Comparison of ENCODE assay signal across 9 mouse cellular contexts in the genomic region with DNA sequence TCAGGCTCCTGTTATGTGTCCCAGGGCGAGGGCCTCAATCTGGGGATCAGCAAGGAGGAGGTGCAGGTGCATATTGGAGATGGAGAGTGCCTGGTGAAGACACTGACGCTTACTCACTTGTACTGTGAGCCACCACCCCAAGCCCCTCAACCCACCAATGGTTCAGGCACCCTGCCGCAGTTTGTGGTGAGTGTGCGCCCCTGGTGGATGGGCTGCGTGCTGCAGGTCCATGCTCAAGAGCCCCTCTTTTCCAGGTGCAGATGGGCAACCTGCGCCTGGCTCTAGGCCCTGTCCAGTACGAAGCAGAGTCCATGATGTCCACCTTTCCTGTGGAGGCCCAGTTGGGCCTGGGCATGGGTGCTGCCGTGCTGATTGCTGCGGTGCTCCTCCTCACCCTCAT. TPM values are rescaled to one million over a fixed set of nuclear protein-coding genes. Genes with fewer than 3 reads are reported as not detected.
A peak's percentile ranks its signal among the peaks of the same experiment; 100 is the strongest.
DNase-seq lines count a peak whose midpoint lies in the region; ATAC-seq and TF ChIP-seq lines count a peak whose summit lies in the region.
"Had no signal": no experiment of that assay in that cellular context is flagged by ENCODE, and none has a peak within 500 bp of the region (broad histone marks: within the 10 kb centered on the region; RNA-seq: fewer than 3 reads in every experiment).

No protein-coding gene starts in this region.

- peak; percentile 34 for DNase-seq in adrenal gland, postnatal 14 days
- no peak for DNase-seq in adrenal gland, adult 2 months
- DNase-seq in layer of hippocampus, adult 2 months (ENCODE audit: low spot score in 2 of 2) = no peak
- no peak for DNase-seq in layer of hippocampus, adult 11-12 months (ENCODE audit: low spot score)
- no peak for DNase-seq in brain, embryonic 14.5 days (ENCODE audit: low read depth)
- peak; percentile 33 for DNase-seq in retina, embryonic 14.5 days (ENCODE audit: low spot score)

- peak; percentile 73 for TF ChIP-seq CTCF in layer of hippocampus, adult 2 months (conservative IDR thresholded peaks at IDR 0.05)
- peak; percentile 47; the same call in 1 of the 2 replicates for TF ChIP-seq CTCF in brain, embryonic 14.5 days (IDR thresholded peaks at IDR 0.05; ENCODE audit: borderline replicate concordance, extremely low read depth, insufficient read depth, insufficient read length)

- no peak overlapping the region for H3K27ac ChIP-seq in layer of hippocampus, adult 2 months
- H3K27ac ChIP-seq: midbrain, embryonic 15.5 days had no signal

- no peak for ATAC-seq in cerebellum, adult (ENCODE audit: insufficient number of reproducible peaks, low FRiP score, low TSS enrichment)
- ATAC-seq in erythroblast, adult 5-6 weeks (replicated peaks; ENCODE audit: low FRiP score, poor library complexity, severe bottlenecking) = no peak
- ATAC-seq: midbrain, embryonic 15.5 days had no signal

- H3K4me3 ChIP-seq in layer of hippocampus, adult 2 months = no peak overlapping the region
- H3K4me3 ChIP-seq: midbrain, embryonic 15.5 days had no signal

- no peak for TF ChIP-seq POLR2A in brain, embryonic 14.5 days (IDR thresholded peaks at IDR 0.05; ENCODE audit: borderline replicate concordance, extremely low read depth, insufficient read depth, insufficient read length, poor library complexity, severe bottlenecking)

RNA-seq across cellular contexts. Expression of gene Srpk3, which starts 6.9 kb away (rescaled TPM):
- 0.82 and 2.6 TPM in 2 replicates for total RNA-seq in adrenal gland, postnatal 14 days (2021)
- total RNA-seq in adrenal gland, adult 2 months (2021) = under 1 TPM; 0.20 to 0.41 TPM
- polyA plus RNA-seq in adrenal gland, adult 2 months (2012; rRNA removed) = 1.1 and 1.3 TPM in 2 replicates
- total RNA-seq in layer of hippocampus, adult 2 months (2021) = 1 to 10 TPM; 3.9 to 4.3 TPM
- 0.85 and 1.2 TPM in 2 replicates for polyA plus RNA-seq in brain, embryonic 14.5 days (2012; rRNA removed)
- not detected in 2 replicates for total RNA-seq in erythroblast, adult 5-6 weeks (2015; ENCODE audit: low replicate concordance)
- total RNA-seq in erythroblast, adult 5-6 weeks (2017; ENCODE audit: low replicate concordance) = not detected in 2 replicates

RNA-seq across cellular contexts. Expression of gene Plxnb3, which starts 10.4 kb away (rescaled TPM):
- total RNA-seq in adrenal gland, postnatal 14 days (2021) = 0.96 and 1.3 TPM in 2 replicates
- total RNA-seq in adrenal gland, adult 2 months (2021) = under 1 TPM; 0.41 to 0.49 TPM
- 1.2 and 1.5 TPM in 2 replicates for polyA plus RNA-seq in adrenal gland, adult 2 months (2012; rRNA removed)
- 10 to 100 TPM; 11.2 to 12.1 TPM for total RNA-seq in layer of hippocampus, adult 2 months (2021)
- 0.58 and 0.79 TPM in 2 replicates for polyA plus RNA-seq in brain, embryonic 14.5 days (2012; rRNA removed)
- not detected in 2 replicates for total RNA-seq in erythroblast, adult 5-6 weeks (2015; ENCODE audit: low replicate concordance)
- 0.77 and 0.84 TPM in 2 replicates for total RNA-seq in erythroblast, adult 5-6 weeks (2017; ENCODE audit: low replicate concordance)

RNA-seq across cellular contexts. Expression of gene Idh3g, which starts 19.4 kb away (rescaled TPM):
- total RNA-seq in adrenal gland, postnatal 14 days (2021) = 739 and 769 TPM in 2 replicates
- total RNA-seq in adrenal gland, adult 2 months (2021) = 100 to 1,000 TPM; 521 to 581 TPM
- polyA plus RNA-seq in adrenal gland, adult 2 months (2012; rRNA removed) = 256 and 277 TPM in 2 replicates
- total RNA-seq in layer of hippocampus, adult 2 months (2021) = 100 to 1,000 TPM; 207 to 209 TPM
- polyA plus RNA-seq in brain, embryonic 14.5 days (2012; rRNA removed) = 382 and 510 TPM in 2 replicates
- 74.8 and 98.4 TPM in 2 replicates for total RNA-seq in erythroblast, adult 5-6 weeks (2015; ENCODE audit: low replicate concordance)
- total RNA-seq in erythroblast, adult 5-6 weeks (2017; ENCODE audit: low replicate concordance) = 62.6 and 62.9 TPM in 2 replicates

RNA-seq across cellular contexts. Expression of gene Ssr4, which starts 19.6 kb away (rescaled TPM):
- 148 and 176 TPM in 2 replicates for total RNA-seq in adrenal gland, postnatal 14 days (2021)
- total RNA-seq in adrenal gland, adult 2 months (2021) = 100 to 1,000 TPM; 163 to 177 TPM
- 257 and 339 TPM in 2 replicates for polyA plus RNA-seq in adrenal gland, adult 2 months (2012; rRNA removed)
- 10 to 100 TPM; 89.1 to 94.1 TPM for total RNA-seq in layer of hippocampus, adult 2 months (2021)
- 130 and 205 TPM in 2 replicates for polyA plus RNA-seq in brain, embryonic 14.5 days (2012; rRNA removed)
- total RNA-seq in erythroblast, adult 5-6 weeks (2015; ENCODE audit: low replicate concordance) = 86.9 and 180 TPM in 2 replicates
- total RNA-seq in erythroblast, adult 5-6 weeks (2017; ENCODE audit: low replicate concordance) = 44.0 and 61.8 TPM in 2 replicates

RNA-seq across cellular contexts. Expression of gene Abcd1, which starts 50.9 kb away (rescaled TPM):
- total RNA-seq in adrenal gland, postnatal 14 days (2021) = 28.3 and 30.6 TPM in 2 replicates
- 10 to 100 TPM; 28.1 to 29.6 TPM for total RNA-seq in adrenal gland, adult 2 months (2021)
- 35.2 and 41.1 TPM in 2 replicates for polyA plus RNA-seq in adrenal gland, adult 2 months (2012; rRNA removed)
- total RNA-seq in layer of hippocampus, adult 2 months (2021) = 10 to 100 TPM; 11.2 to 11.8 TPM
- polyA plus RNA-seq in brain, embryonic 14.5 days (2012; rRNA removed) = 16.0 and 19.3 TPM in 2 replicates
- total RNA-seq in erythroblast, adult 5-6 weeks (2015; ENCODE audit: low replicate concordance) = 8.1 and 12.1 TPM in 2 replicates
- total RNA-seq in erythroblast, adult 5-6 weeks (2017; ENCODE audit: low replicate concordance) = 1.3 and 4.0 TPM in 2 replicates

Comparison
In these comparisons a context has a peak if more than half of its experiments do, and no peak if none do; other contexts are left out.
1. DNase-seq: peak in adrenal gland, postnatal 14 days (single experiment) and retina, embryonic 14.5 days (single experiment); none in adrenal gland, adult 2 months (single experiment), layer of hippocampus, adult 2 months (0 of 2), layer of hippocampus, adult 11-12 months (single experiment) and brain, embryonic 14.5 days (single experiment).